Mouse (Mus musculus) kidney, embryonic 16.5 days (tissue): ENCODE results near the gene Grin3a. TPM values are rescaled to one million over a fixed set of nuclear protein-coding genes. Genes with fewer than 3 reads are reported as not detected.
A peak's percentile ranks its signal among the peaks of the same experiment; 100 is the strongest.

Source experiments
- ATAC-seq: fragments of 200-750 bp; cut with Nextera tagmentation; 2 replicates; pipeline ENCODE4 v1.8.0; 2017; ENCODE audit warnings: moderate TSS enrichment; ENCODE audit not compliant: low FRiP score, low TSS enrichment
- H3K27ac ChIP-seq: fragments of 300-500 bp; sonication (generic); 2 replicates; pipeline ENCODE4 v1.5.1; 2014; ENCODE audit warnings: low read length
- H3K27me3 ChIP-seq: fragments of 300-500 bp; sonication (generic); 2 replicates; pipeline ENCODE4 v1.6.1; 2014; ENCODE audit warnings: low read length, control low read depth, mixed read lengths; ENCODE audit not compliant: insufficient read depth
- H3K36me3 ChIP-seq: fragments of 300-500 bp; sonication (generic); 2 replicates; pipeline ENCODE4 v1.6.1; 2014; ENCODE audit warnings: low read length, control low read depth, mixed read lengths; ENCODE audit not compliant: insufficient read depth
- H3K4me1 ChIP-seq: fragments of 300-500 bp; sonication (generic); 2 replicates; pipeline ENCODE4 v1.6.1; 2014; ENCODE audit warnings: low read length, control low read depth, mixed read lengths; ENCODE audit not compliant: insufficient read depth
- H3K4me2 ChIP-seq: fragments of 300-500 bp; sonication (generic); replicated peaks from 2 replicates; pipeline ENCODE4 v1.6.1; 2014; ENCODE audit warnings: low read depth, low read length
- H3K4me3 ChIP-seq: fragments of 300-500 bp; sonication (generic); 2 replicates; pipeline ENCODE4 v1.5.1; 2014; ENCODE audit warnings: mild to moderate bottlenecking, low read length
- H3K9ac ChIP-seq: fragments of 300-500 bp; sonication (generic); replicated peaks from 2 replicates; pipeline ENCODE4 v1.6.1; 2014; ENCODE audit warnings: low read length
- H3K9me3 ChIP-seq: fragments of 300-500 bp; sonication (generic); 2 replicates; pipeline ENCODE4 v1.6.1; 2016; ENCODE audit warnings: low read length, control low read depth
- WGBS: fragments of 180-500 bp; shearing (Covaris S2); extraction: QIAGEN DNeasy Blood & Tissue Kit; methylation state at CpG from one replicate; pipeline ENCODE4 v1.1.7; 2014; 5-methylcytosine and 5-hydroxymethylcytosine counted together
- polyA plus RNA-seq: library from polyadenylated mRNA; unstranded; fragments of >200 nt; fragmentation: Nextera tagmentation; extraction: Ambion mirVana; gene quantifications from 2 replicates; pipeline ENCODE4 v1.2.1, GENCODE M21; 2015

The Grin3a gene
- polyA plus RNA-seq, 1 experiment from 2014 or later: 0.86 TPM

- Histone ChIP-seq H3K27ac (no peak overlapping the region), H3K9ac (no peak overlapping the region), H3K4me1 (no peaks in the 10 kb centered on the region), H3K36me3 (no peaks in the 10 kb centered on the region), H3K4me3 (no peak overlapping the region), H3K4me2 (no peak overlapping the region), H3K27me3 (no peaks in the 10 kb centered on the region), H3K9me3 (no peaks in the 10 kb centered on the region)
- ATAC-seq: no peak
- 82% methylated on average over 2 of the region's 2 CpGs for WGBS
These were observed 46.2 kb downstream of the Grin3a start for GRCm38 (mm10) chr4:49799338-49799737.

GRCm38 (mm10) chr4:49788971-49789370, 56.6 kb downstream of the Grin3a start:
- Histone ChIP-seq H3K9me3 (no peaks in the 10 kb centered on the region), H3K4me1 (no peaks in the 10 kb centered on the region), H3K36me3 (no peaks in the 10 kb centered on the region), H3K4me3 (no peak overlapping the region), H3K27me3 (no peaks in the 10 kb centered on the region), H3K27ac (no peak overlapping the region), H3K4me2 (no peak overlapping the region), H3K9ac (no peak overlapping the region)
- ATAC-seq: no peak
- 51% methylated on average over 2 of the region's 2 CpGs for WGBS

- H3K36me3 ChIP-seq: no peaks in the 10 kb centered on the region
- H3K4me3 ChIP-seq: no peak overlapping the region
- no peak overlapping the region for H3K9ac ChIP-seq
- no peaks in the 10 kb centered on the region for H3K9me3 ChIP-seq
- no peaks in the 10 kb centered on the region for H3K27me3 ChIP-seq
- no peak overlapping the region for H3K27ac ChIP-seq
- no peak for ATAC-seq
- H3K4me2 ChIP-seq: no peak overlapping the region
- no peaks in the 10 kb centered on the region for H3K4me1 ChIP-seq
- 81% methylated on average over 5 of the region's 5 CpGs for WGBS
These were observed 102.7 kb downstream of the Grin3a start for GRCm38 (mm10) chr4:49742847-49743246.

- Histone ChIP-seq H3K9me3 (no peaks in the 10 kb centered on the region), H3K27ac (no peak overlapping the region), H3K4me2 (no peak overlapping the region), H3K36me3 (no peaks in the 10 kb centered on the region), H3K4me3 (no peak overlapping the region), H3K9ac (no peak overlapping the region), H3K27me3 (no peaks in the 10 kb centered on the region), H3K4me1 (no peaks in the 10 kb centered on the region)
- no peak for ATAC-seq
- WGBS: 97% methylated on average over 2 of the region's 2 CpGs
These were observed 103.6 kb downstream of the Grin3a start for GRCm38 (mm10) chr4:49741942-49742341.

GRCm38 (mm10) chr4:49740796-49741766, 104.5 kb downstream of the Grin3a start:
- 83% methylated on average over 5 of the region's 5 CpGs for WGBS
- ATAC-seq: no peak
- H3K9ac ChIP-seq: no peak overlapping the region

GRCm38 (mm10) chr4:49739561-49739960, 106.0 kb downstream of the Grin3a start:
- no peaks in the 10 kb centered on the region for H3K4me1 ChIP-seq
- H3K4me3 ChIP-seq: no peak overlapping the region
- H3K36me3 ChIP-seq: no peaks in the 10 kb centered on the region
- H3K4me2 ChIP-seq: no peak overlapping the region
- H3K9me3 ChIP-seq: no peaks in the 10 kb centered on the region
- 73% methylated on average over 1 of the region's 1 CpGs for WGBS
- no peak overlapping the region for H3K9ac ChIP-seq
- ATAC-seq: no peak
- no peak overlapping the region for H3K27ac ChIP-seq
- no peaks in the 10 kb centered on the region for H3K27me3 ChIP-seq

More at GRCm38 (mm10) chr4:49740796-49741766, 104.5 kb downstream of the Grin3a start:
- H3K9me3 ChIP-seq: no peaks in the 10 kb centered on the region
- H3K27me3 ChIP-seq: no peaks in the 10 kb centered on the region
- no peak overlapping the region for H3K4me3 ChIP-seq
- no peak overlapping the region for H3K27ac ChIP-seq
- H3K4me1 ChIP-seq: no peaks in the 10 kb centered on the region
- H3K36me3 ChIP-seq: no peaks in the 10 kb centered on the region
- H3K4me2 ChIP-seq: no peak overlapping the region

- WGBS: 85% methylated on average over 3 of the region's 3 CpGs
- H3K9ac ChIP-seq: no peak overlapping the region
These were observed 116.2 kb downstream of the Grin3a start for GRCm38 (mm10) chr4:49729326-49729725.

GRCm38 (mm10) chr4:49723908-49724307, 121.6 kb downstream of the Grin3a start:
- Histone ChIP-seq H3K4me3 (no peak overlapping the region), H3K4me2 (no peak overlapping the region), H3K9ac (no peak overlapping the region), H3K9me3 (no peaks in the 10 kb centered on the region), H3K4me1 (no peaks in the 10 kb centered on the region), H3K36me3 (no peaks in the 10 kb centered on the region), H3K27me3 (no peaks in the 10 kb centered on the region), H3K27ac (no peak overlapping the region)
- WGBS: 96% methylated on average over 2 of the region's 2 CpGs
- no peak for ATAC-seq

More at GRCm38 (mm10) chr4:49729326-49729725, 116.2 kb downstream of the Grin3a start:
- no peaks in the 10 kb centered on the region for H3K36me3 ChIP-seq
- ATAC-seq: no peak
- H3K4me3 ChIP-seq: no peak overlapping the region
- no peaks in the 10 kb centered on the region for H3K4me1 ChIP-seq
- H3K9me3 ChIP-seq: no peaks in the 10 kb centered on the region
- H3K27ac ChIP-seq: no peak overlapping the region
- H3K27me3 ChIP-seq: no peaks in the 10 kb centered on the region
- no peak overlapping the region for H3K4me2 ChIP-seq

- Histone ChIP-seq H3K4me3 (no peak overlapping the region), H3K27me3 (no peaks in the 10 kb centered on the region), H3K9me3 (no peaks in the 10 kb centered on the region), H3K27ac (no peak overlapping the region), H3K9ac (no peak overlapping the region), H3K36me3 (no peaks in the 10 kb centered on the region), H3K4me1 (peaks cover 6% of the 10 kb centered on the region), H3K4me2 (peak overlapping the region; percentile 36)
- 34% methylated on average over 12 of the region's 12 CpGs for WGBS
- peak; percentile 89 for ATAC-seq
These were observed 153.9 kb downstream of the Grin3a start for GRCm38 (mm10) chr4:49691405-49692194.
